Mouse (Mus musculus): Measurements from ENCODE around the gene Lamtor4. TPM values are rescaled to one million over a fixed set of nuclear protein-coding genes. Genes with fewer than 3 reads are reported as not detected.

Gene Lamtor4
- polyA plus RNA-seq, 1 experiment from 2014 or later, result 91.0 TPM

DNA sequence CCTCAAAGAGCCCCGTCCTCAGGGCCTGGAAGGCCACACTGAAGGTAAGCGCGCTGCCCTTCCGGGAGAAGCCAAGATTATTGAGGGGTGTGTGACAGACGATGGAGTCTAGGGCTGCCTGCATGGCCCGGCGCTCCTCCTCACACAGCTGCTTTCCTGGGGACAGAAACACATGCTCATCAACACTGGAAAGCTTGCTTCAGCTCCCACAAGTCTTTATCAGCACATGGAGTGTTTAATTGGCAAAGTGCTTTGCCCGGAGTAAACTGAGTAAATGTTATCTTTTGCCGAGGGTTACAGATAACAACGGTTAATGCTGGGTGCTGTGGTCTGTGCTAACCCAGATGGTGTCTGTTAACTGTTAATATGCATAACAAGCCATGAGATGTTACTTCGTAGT is 5.6 kb downstream of the Lamtor4 start:
- no peak overlapping the region for H3K4me3 ChIP-seq (ENCODE audit: low read depth, low read length)
- no peaks in the 10 kb centered on the region for H3K27me3 ChIP-seq (ENCODE audit: control insufficient read depth, insufficient read depth, low read length)
- no peak overlapping the region for H3K27ac ChIP-seq (replicated peaks)
- peaks cover 10% of the 10 kb centered on the region; the same call in 1 of the 2 replicates for H3K36me3 ChIP-seq (ENCODE audit: control insufficient read depth, insufficient read depth, low read length)
- H3K9ac ChIP-seq (ENCODE audit: low read length), result no peak overlapping the region
- no peak overlapping the region for H3K4me2 ChIP-seq (replicated peaks; ENCODE audit: low read depth)
- no peak for DNase-seq (ENCODE audit: low spot score)
- ATAC-seq (ENCODE audit: low FRiP score, low TSS enrichment), result no peak
- 0 out of 2 replicates have a peak, but pooled peaks cover 7% of the 10 kb centered on the region for H3K4me1 ChIP-seq (replicated peaks; ENCODE audit: control insufficient read depth, insufficient read depth)
- WGBS, result 70% methylated on average over 11 of the region's 11 CpGs
- TF ChIP-seq EP300 (optimal IDR thresholded peaks at IDR 0.05) (no peak), CTCF (IDR thresholded peaks at IDR 0.05; ENCODE audit: low read depth) (no peak)
- H3K9me3 ChIP-seq (ENCODE audit: control insufficient read depth, low read length), result no peaks in the 10 kb centered on the region

DNA sequence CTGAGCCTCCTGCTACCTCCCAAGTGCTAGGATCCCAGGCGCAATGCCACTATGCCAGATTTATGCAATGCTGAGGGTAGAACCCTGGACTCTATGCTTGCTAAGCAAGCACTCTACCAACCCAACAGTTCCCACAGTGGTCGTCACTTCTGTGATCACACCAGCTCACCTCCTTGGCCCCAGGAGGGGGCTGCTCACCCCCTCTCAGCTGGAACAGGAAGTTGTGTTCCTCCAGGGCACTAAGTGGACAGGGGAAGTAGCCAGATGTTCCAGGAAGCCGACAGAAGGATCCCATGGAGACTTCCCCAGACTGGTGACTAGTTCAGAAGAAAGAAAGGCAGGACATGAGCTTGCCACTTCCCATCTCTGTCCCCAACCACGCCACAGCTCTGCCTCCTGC is 6.7 kb downstream of the Lamtor4 start:
- no peak for DNase-seq (ENCODE audit: low spot score)
- Histone ChIP-seq H3K9ac (ENCODE audit: low read length) (no peak overlapping the region; the same call in 1 of the 2 replicates), H3K36me3 (ENCODE audit: control insufficient read depth, insufficient read depth, low read length) (peaks cover 10% of the 10 kb centered on the region; the same call in 1 of the 2 replicates), H3K4me3 (ENCODE audit: low read depth, low read length) (no peak overlapping the region), H3K4me2 (replicated peaks; ENCODE audit: low read depth) (no peak overlapping the region), H3K4me1 (replicated peaks; ENCODE audit: control insufficient read depth, insufficient read depth) (0 out of 2 replicates have a peak, but pooled peaks cover 2% of the 10 kb centered on the region), H3K27me3 (ENCODE audit: control insufficient read depth, insufficient read depth, low read length) (no peaks in the 10 kb centered on the region), H3K27ac (replicated peaks) (no peak overlapping the region), H3K9me3 (ENCODE audit: control insufficient read depth, low read length) (no peaks in the 10 kb centered on the region)
- no peak for TF ChIP-seq EP300 (optimal IDR thresholded peaks at IDR 0.05)
- TF ChIP-seq CTCF (IDR thresholded peaks at IDR 0.05; ENCODE audit: low read depth), result no peak
- ATAC-seq (ENCODE audit: low FRiP score, low TSS enrichment), result no peak
- 82% methylated on average over 4 of the region's 4 CpGs for WGBS

DNA sequence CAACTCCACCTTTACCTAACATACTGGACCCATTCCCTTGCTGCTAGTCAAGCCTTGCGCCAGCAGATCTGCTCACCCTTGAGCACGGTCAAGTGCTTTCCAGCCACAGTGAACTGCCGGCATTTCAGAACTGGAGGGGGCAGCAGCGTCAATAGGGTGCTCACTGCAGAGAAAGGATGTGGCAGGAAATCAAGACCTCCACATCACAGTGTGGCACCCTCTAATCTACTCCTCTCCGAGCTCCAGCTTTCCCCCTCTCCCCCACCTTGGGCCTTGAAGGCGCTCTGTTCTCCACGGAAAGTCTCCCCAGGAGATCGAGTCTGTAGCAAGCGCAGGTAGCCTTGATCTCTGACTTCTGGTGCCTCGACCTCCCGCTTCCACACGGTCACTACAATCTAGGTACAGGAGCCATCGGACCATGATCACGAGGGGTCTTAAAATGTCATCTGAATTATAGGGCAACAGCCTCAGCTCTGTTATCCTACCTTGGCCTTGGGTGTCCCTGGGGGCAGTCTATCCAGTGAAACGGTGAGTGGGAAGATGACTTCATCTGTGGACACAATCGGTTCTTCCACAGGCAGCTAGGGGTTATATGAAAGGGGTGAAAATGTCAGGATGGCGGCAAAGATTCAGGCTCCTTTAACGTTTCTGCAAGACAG is 7.4 kb downstream of the Lamtor4 start:
- 62% methylated on average over 18 of the region's 18 CpGs for WGBS
- no peak for ATAC-seq (ENCODE audit: low FRiP score, low TSS enrichment)
- Histone ChIP-seq H3K4me2 (replicated peaks; ENCODE audit: low read depth) (peak overlapping the region; percentile 99), H3K36me3 (ENCODE audit: control insufficient read depth, insufficient read depth, low read length) (peaks cover 10% of the 10 kb centered on the region; the same call in 1 of the 2 replicates), H3K4me3 (ENCODE audit: low read depth, low read length) (peak overlapping the region; percentile 81), H3K9ac (ENCODE audit: low read length) (peak overlapping the region; percentile 88), H3K27me3 (ENCODE audit: control insufficient read depth, insufficient read depth, low read length) (no peaks in the 10 kb centered on the region), H3K9me3 (ENCODE audit: control insufficient read depth, low read length) (no peaks in the 10 kb centered on the region), H3K4me1 (replicated peaks; ENCODE audit: control insufficient read depth, insufficient read depth) (0 out of 2 replicates have a peak, but pooled peaks cover 2% of the 10 kb centered on the region), H3K27ac (replicated peaks) (no peak overlapping the region)
- no peak for DNase-seq (ENCODE audit: low spot score)
- no peak for TF ChIP-seq EP300 (optimal IDR thresholded peaks at IDR 0.05)
- TF ChIP-seq CTCF (IDR thresholded peaks at IDR 0.05; ENCODE audit: low read depth), result 0 out of 2 replicates have a peak, but pooled peaks have one; percentile 4

DNA sequence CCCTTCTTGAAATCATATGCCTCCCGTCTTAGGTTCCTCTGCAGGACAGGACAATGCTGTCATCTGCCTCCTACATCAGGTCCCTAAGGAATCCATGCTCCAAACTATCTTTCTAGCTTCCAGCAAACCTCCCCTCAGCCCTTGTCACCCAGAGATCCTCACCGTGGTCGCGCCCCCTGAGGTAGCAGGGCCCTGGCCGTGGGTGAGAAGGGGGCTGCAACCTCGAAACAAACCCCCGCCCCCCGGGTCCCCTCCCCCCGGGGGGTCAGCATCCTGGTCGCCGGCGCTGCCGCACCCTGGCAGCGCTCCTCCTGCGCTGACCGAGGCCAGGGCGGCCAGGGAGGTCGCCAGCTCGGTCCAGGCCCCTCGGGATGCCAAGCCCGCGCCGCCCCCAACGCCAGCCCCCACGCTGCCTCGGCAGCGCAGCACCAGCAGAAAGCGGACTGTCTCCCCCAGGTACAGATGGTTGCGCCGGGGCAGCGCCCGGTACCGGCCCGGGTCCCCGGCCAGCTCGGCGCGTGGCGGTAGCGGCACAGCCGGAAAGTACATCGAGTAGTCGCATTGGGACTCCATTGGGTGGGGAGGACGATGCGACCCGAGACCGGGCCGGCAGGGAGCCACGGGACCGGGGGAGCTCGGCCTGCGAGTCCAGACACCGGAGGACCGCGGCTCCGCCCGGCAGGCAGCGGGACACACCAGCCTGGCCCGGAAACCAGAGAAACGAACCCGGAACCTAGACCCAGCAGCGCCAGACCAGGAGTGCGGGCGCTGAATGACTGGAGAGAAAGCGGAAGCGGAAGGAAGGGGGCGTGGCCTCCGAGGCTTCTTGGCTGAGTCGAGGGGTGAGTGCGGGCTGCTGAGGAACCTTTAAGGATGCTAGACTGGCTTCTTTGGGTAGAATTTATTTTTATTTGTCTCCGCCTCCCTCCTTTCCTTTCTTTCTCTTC is 8.3 kb downstream of the Lamtor4 start, which contains the start of gene BC037034:
TSS of gene BC037034 (minus strand) at position 774 of the 947 bp plus-strand sequence.
- ATAC-seq (ENCODE audit: low FRiP score, low TSS enrichment), result peak; percentile 92
- no peaks in the 10 kb centered on the region for H3K27me3 ChIP-seq (ENCODE audit: control insufficient read depth, insufficient read depth, low read length)
- peak within 1 kb of the TSS; percentile 99 for H3K4me2 ChIP-seq (replicated peaks; ENCODE audit: low read depth)
- 0 out of 2 replicates have a peak, but pooled peaks cover 2% of the 10 kb centered on the region for H3K4me1 ChIP-seq (replicated peaks; ENCODE audit: control insufficient read depth, insufficient read depth)
- H3K9ac ChIP-seq (ENCODE audit: low read length), result peak within 1 kb of the TSS; percentile 88
- H3K27ac ChIP-seq (replicated peaks), result peak within 1 kb of the TSS; percentile 65
- no peak for TF ChIP-seq EP300 (optimal IDR thresholded peaks at IDR 0.05)
- TF ChIP-seq CTCF (IDR thresholded peaks at IDR 0.05; ENCODE audit: low read depth), result no peak; the same call in 1 of the 2 replicates
- DNase-seq (ENCODE audit: low spot score), result peak; percentile 93
- no peaks in the 10 kb centered on the region for H3K9me3 ChIP-seq (ENCODE audit: control insufficient read depth, low read length)
- peaks cover 10% of the 10 kb centered on the region; the same call in 1 of the 2 replicates for H3K36me3 ChIP-seq (ENCODE audit: control insufficient read depth, insufficient read depth, low read length)
- H3K4me3 ChIP-seq (ENCODE audit: low read depth, low read length), result peak within 1 kb of the TSS; percentile 81
- WGBS, result under 1% methylated on average over 59 of the region's 71 CpGs

DNA sequence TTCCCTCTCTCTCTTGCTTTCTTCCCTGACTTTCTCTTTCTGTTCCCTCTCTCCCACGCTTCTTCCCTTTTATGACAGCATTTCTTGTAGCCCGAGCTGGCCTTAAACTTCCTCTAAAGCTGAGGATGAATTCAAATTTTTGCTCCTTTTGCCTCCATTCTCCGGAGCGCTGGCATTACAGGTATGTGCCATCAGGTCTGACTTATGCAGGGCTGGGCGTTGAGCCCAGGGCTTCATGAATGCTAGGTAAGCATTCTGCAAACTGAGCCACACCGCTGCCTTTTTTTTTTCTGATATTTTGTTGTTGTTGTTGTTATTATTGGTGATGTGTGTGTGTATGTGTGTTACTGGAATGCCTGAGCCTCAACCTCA is 8.9 kb downstream of the Lamtor4 start:
- TF ChIP-seq EP300 (optimal IDR thresholded peaks at IDR 0.05) (no peak), CTCF (IDR thresholded peaks at IDR 0.05; ENCODE audit: low read depth) (no peak)
- H3K9me3 ChIP-seq (ENCODE audit: control insufficient read depth, low read length), result no peaks in the 10 kb centered on the region
- H3K4me1 ChIP-seq (replicated peaks; ENCODE audit: control insufficient read depth, insufficient read depth), result 0 out of 2 replicates have a peak, but pooled peaks cover 2% of the 10 kb centered on the region
- peak overlapping the region; percentile 99 for H3K4me2 ChIP-seq (replicated peaks; ENCODE audit: low read depth)
- peak overlapping the region; percentile 88 for H3K9ac ChIP-seq (ENCODE audit: low read length)
- H3K36me3 ChIP-seq (ENCODE audit: control insufficient read depth, insufficient read depth, low read length), result peaks cover 7% of the 10 kb centered on the region; the same call in 1 of the 2 replicates
- ATAC-seq (ENCODE audit: low FRiP score, low TSS enrichment) (no peak), DNase-seq (ENCODE audit: low spot score) (no peak)
- H3K4me3 ChIP-seq (ENCODE audit: low read depth, low read length), result peak overlapping the region; percentile 81
- WGBS, result 8% methylated on average over 6 of the region's 6 CpGs
- H3K27me3 ChIP-seq (ENCODE audit: control insufficient read depth, insufficient read depth, low read length), result no peaks in the 10 kb centered on the region
- no peak overlapping the region for H3K27ac ChIP-seq (replicated peaks)

All from stomach, postnatal 0 days (tissue).